Mouse (Mus musculus): Measurements from ENCODE around the gene Ctnna2. TPM values are rescaled to one million over a fixed set of nuclear protein-coding genes. Genes with fewer than 3 reads are reported as not detected.

The Ctnna2 gene
- polyA plus RNA-seq (2012; rRNA removed) = 0.05 and 0.15 TPM in 2 replicates

DNA sequence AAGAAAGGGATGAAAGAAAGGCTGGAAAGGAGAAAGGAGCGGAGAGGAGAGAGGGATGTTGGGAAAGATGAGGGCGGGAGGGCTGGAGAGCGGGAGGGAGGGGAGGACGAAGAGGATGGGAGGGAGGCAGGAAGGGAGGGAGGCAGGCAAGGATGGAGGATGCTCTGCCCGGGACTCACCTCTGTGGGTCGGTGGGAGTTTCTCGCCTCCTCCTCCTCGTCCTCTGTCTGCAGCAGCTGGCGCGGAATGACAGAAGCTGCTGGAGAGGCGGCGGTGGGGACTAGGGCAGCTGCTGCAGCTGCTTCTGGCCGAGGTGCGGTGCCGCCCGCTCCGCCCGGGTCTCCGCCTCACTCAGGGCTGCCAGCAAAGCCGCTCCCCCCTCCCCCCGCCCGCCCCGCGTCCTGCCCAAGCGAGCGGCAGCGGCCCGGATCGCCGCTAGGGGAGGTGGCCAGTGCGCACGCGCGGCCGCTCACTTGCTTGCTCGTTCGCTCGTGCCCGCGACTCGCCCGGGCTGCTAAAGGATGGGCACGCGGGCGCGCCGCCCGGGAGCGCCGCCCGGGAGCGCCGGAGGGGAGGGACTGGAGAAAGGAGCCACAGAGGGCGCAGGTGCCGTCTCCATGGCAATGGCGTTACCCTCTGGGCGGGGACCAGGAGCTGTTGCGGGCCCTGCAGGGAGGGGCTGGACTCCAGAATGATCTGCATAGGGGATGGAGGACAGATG lies at the start of gene Ctnna2:
Gene Ctnna2, minus strand, starts transcription at position 459 of the 721 bp plus-strand sequence.

DNA sequence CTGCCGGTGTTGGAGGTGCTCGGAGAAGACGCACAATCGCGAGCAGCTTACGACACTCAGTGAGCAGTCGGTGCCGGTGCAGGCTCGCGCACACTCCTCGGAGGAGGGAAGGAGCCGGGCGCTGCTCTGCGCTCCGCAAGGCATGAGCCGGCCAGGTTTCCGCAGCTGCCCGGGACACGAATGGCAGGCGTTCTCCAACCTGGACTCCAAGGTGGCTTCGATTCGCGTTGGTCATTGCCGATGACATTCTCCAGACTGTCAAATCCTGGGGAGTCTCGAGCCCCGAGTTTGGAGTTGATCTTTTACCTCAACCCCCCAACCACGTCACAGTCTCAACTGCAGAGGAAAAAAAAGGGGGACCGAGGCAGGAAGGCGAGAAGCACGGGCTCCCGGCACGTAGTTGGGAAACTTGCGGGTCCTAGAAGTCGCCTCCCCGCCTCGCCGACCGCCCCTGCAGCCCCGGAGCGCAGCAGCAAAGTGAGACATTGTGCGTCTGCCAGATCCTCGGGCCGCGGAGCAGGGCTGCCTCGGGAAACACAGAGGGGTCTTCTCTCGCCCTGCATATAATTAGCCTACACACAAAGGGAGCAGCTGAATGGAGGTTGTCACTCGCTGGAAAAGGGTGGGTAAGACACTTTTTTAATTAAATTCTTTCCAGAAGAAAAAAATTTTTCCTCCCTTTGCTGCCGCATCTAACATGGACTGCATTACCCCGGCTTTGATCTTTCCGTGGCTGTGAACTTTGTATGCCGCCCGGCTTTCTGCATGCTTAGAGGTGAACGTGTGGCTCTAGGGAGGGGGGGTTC lies 736.7 kb downstream of the Ctnna2 start, which contains the start of gene Lrrtm1:
Gene Lrrtm1, plus strand, starts transcription at position 89 of the 806 bp plus-strand sequence.

Data from stomach, adult 2 months (tissue).